Mouse (Mus musculus) forebrain, embryonic 13.5 days (tissue): ENCODE measurements around the gene Hectd4. TPM values are rescaled to one million over a fixed set of nuclear protein-coding genes. Genes with fewer than 3 reads are reported as not detected.
"Not testable (repeated sequence)": the region's sequence is repeated elsewhere in the genome, so short reads cannot be mapped to it uniquely, and the experiment has no call there.

Experiments used
- ATAC-seq: fragments of 200-750 bp; cut with Nextera tagmentation; 2 replicates; pipeline ENCODE4 v1.8.0; 2017
- H3K27ac ChIP-seq: fragments of 300-500 bp; sonication (generic); 2 replicates; pipeline ENCODE4 v1.5.1; 2015; ENCODE audit warnings: inconsistent platforms, mild to moderate bottlenecking, moderate library complexity
- H3K27me3 ChIP-seq: fragments of 300-500 bp; sonication (generic); 2 replicates; pipeline ENCODE4 v1.6.1; 2015; ENCODE audit warnings: mild to moderate bottlenecking, inconsistent platforms
- H3K36me3 ChIP-seq: fragments of 300-500 bp; sonication (generic); 2 replicates; pipeline ENCODE4 v1.6.1; 2015; ENCODE audit warnings: mild to moderate bottlenecking, inconsistent platforms; ENCODE audit not compliant: poor library complexity, severe bottlenecking
- H3K4me1 ChIP-seq: fragments of 300-500 bp; sonication (generic); 2 replicates; pipeline ENCODE4 v1.6.1; 2015; ENCODE audit warnings: inconsistent platforms
- H3K4me2 ChIP-seq: fragments of 300-500 bp; sonication (generic); 2 replicates; pipeline ENCODE4 v1.6.1; 2015; ENCODE audit warnings: inconsistent platforms, mild to moderate bottlenecking, moderate library complexity
- H3K4me3 ChIP-seq: fragments of 300-500 bp; sonication (generic); 2 replicates; pipeline ENCODE4 v1.5.1; 2015; ENCODE audit warnings: mild to moderate bottlenecking, inconsistent platforms
- H3K9ac ChIP-seq: fragments of 300-500 bp; sonication (generic); 2 replicates; pipeline ENCODE4 v1.6.1; 2015; ENCODE audit warnings: mild to moderate bottlenecking, inconsistent platforms
- H3K9me3 ChIP-seq: fragments of 300-500 bp; sonication (generic); replicated peaks from 2 replicates; pipeline ENCODE4 v1.6.1; 2016; ENCODE audit warnings: inconsistent platforms
- WGBS: fragments of 180-500 bp; shearing (Covaris S2); methylation state at CpG from one replicate; pipeline ENCODE4 v1.1.7; 2015; 5-methylcytosine and 5-hydroxymethylcytosine counted together
- polyA plus RNA-seq: library from polyadenylated mRNA; unstranded; fragments of >200 nt; fragmentation: Nextera tagmentation; extraction: Ambion mirVana; gene quantifications from 2 replicates; pipeline ENCODE4 v1.2.1, GENCODE M21; 2015

Hectd4 gene
- polyA plus RNA-seq, 1 experiment from 2014 or later, result 12.6 TPM

GRCm38 (mm10) chr5:121224020-121224419 lies 4.0 kb downstream of the Hectd4 start:
- not testable (repeated sequence) for H3K27me3 ChIP-seq, H3K27ac ChIP-seq, H3K4me2 ChIP-seq, ATAC-seq, H3K36me3 ChIP-seq, H3K4me3 ChIP-seq, H3K9ac ChIP-seq, H3K9me3 ChIP-seq
- WGBS, result 94% methylated on average over 4 of the region's 4 CpGs
- peaks cover 26% of the 10 kb centered on the region for H3K4me1 ChIP-seq

DNA sequence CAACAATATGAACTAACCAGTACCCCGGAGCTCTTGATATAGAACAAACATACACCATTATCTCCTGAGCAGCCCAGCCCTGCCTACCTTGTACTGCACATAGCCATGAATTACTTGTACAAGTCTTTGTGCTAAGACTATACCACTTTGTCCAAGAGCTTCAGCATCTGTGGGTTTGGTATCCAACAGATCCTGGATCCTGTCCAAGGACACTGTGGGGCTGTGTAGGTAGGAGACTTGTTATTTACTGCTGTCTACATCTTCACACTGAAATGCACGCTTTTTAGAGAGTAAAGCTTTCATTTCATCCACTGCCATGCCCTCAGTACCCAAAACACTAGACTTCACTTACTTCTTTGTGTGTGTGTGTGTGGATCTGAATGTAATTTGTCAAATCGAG lies 4.8 kb downstream of the Hectd4 start:
- WGBS, result 76% methylated on average over 3 of the region's 3 CpGs
- no peak overlapping the region for H3K4me2 ChIP-seq
- H3K9me3 ChIP-seq, result no peaks in the 10 kb centered on the region
- no peak for ATAC-seq
- H3K27ac ChIP-seq, result no peak overlapping the region
- no peaks in the 10 kb centered on the region for H3K27me3 ChIP-seq
- peaks cover 24% of the 10 kb centered on the region for H3K4me1 ChIP-seq
- H3K4me3 ChIP-seq, result no peak overlapping the region
- no peaks in the 10 kb centered on the region for H3K36me3 ChIP-seq
- H3K9ac ChIP-seq, result no peak overlapping the region

DNA sequence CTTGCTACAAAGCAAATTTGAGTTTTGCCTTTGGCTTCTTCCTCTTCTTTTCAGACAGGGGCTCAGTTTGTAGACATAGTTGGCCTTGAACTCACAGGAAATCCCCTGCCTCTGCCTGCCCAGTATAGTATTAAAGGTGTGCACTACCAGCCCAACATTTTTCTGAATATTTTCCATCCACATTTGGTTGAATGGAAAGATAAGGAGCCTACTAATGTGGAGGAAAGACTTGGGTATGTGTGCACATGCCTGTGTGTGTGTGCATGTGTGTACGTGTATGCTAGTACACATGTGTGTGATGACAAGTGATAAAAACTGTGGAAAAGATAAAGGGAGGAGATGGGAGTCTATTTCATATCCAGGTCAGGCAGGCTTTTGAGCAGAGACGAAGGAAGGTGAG lies 5.8 kb downstream of the Hectd4 start:
- H3K9me3 ChIP-seq, result no peaks in the 10 kb centered on the region
- no peak overlapping the region for H3K4me2 ChIP-seq
- H3K27me3 ChIP-seq, result no peaks in the 10 kb centered on the region
- no peak overlapping the region for H3K4me3 ChIP-seq
- no peak overlapping the region for H3K9ac ChIP-seq
- no peak for ATAC-seq
- WGBS, result 89% methylated on average over 2 of the region's 2 CpGs
- H3K4me1 ChIP-seq, result peaks cover 23% of the 10 kb centered on the region
- no peak overlapping the region for H3K27ac ChIP-seq
- H3K36me3 ChIP-seq, result no peaks in the 10 kb centered on the region

DNA sequence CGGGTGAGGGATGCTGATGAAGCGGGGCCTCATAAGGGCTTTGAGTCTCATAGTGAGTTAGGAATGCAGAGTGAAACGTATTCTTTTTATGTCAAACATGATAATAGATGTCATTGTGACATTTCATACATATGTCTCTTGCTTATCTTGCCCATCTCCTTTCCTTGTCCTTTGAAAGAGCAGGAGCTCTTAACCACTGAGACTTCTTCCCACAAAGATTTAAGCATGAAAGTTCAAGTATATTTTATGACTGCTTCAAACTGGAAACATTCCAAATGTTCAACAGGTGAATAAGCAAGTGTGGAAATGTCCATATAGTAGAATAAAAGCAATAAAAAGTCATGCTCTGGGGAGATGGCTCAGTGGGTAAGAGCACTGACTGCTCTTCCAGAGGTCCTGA lies 6.4 kb downstream of the Hectd4 start:
- H3K4me2 ChIP-seq, result no peak overlapping the region
- WGBS, result 54% methylated on average over 3 of the region's 3 CpGs
- no peak for ATAC-seq

DNA sequence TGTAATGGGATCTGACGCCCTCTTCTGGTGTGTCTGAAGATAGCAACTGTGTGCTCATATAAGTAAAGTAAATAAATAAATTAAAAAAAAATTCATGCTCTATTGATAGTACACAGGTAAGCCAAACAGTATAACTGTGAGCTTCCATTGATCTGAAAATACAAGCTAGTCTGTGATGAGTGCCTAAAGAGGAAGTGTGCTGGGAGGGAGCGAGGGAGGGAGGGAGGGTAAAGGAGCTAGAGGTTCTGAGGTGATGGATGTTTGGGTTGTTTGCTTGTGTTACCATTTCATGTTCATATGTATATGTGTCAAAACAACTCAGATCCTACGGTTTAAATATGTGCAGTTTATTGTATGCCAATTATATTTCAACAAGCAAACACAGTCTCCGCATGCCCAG lies 6.8 kb downstream of the Hectd4 start:
- no peak for ATAC-seq

More for the DNA sequence above, 6.4 kb downstream of the Hectd4 start:
- Histone ChIP-seq H3K4me1 (peaks cover 21% of the 10 kb centered on the region), H3K36me3 (no peaks in the 10 kb centered on the region), H3K9ac (no peak overlapping the region), H3K4me3 (no peak overlapping the region), H3K27me3 (no peaks in the 10 kb centered on the region), H3K9me3 (no peaks in the 10 kb centered on the region), H3K27ac (no peak overlapping the region)

GRCm38 (mm10) chr5:121227330-121227729 lies 7.3 kb downstream of the Hectd4 start:
- H3K4me1 ChIP-seq, result peaks cover 12% of the 10 kb centered on the region
- not testable (repeated sequence) for ATAC-seq, H3K4me3 ChIP-seq, H3K4me2 ChIP-seq, H3K27me3 ChIP-seq, H3K27ac ChIP-seq, H3K9ac ChIP-seq, H3K9me3 ChIP-seq, H3K36me3 ChIP-seq
- 94% methylated on average over 1 of the region's 1 CpGs for WGBS

More for the DNA sequence above, 6.8 kb downstream of the Hectd4 start:
- no peak overlapping the region for H3K9ac ChIP-seq
- no peak overlapping the region for H3K27ac ChIP-seq
- no peaks in the 10 kb centered on the region for H3K27me3 ChIP-seq
- peaks cover 17% of the 10 kb centered on the region for H3K4me1 ChIP-seq
- 85% methylated on average over 4 of the region's 4 CpGs for WGBS
- no peak overlapping the region for H3K4me3 ChIP-seq
- H3K4me2 ChIP-seq, result no peak overlapping the region
- no peaks in the 10 kb centered on the region for H3K9me3 ChIP-seq
- no peaks in the 10 kb centered on the region for H3K36me3 ChIP-seq

GRCm38 (mm10) chr5:121229182-121229581 lies 9.2 kb downstream of the Hectd4 start:
- H3K4me2 ChIP-seq, result no peak overlapping the region
- ATAC-seq, result no peak
- H3K9me3 ChIP-seq, result no peaks in the 10 kb centered on the region
- no peak overlapping the region for H3K27ac ChIP-seq
- H3K9ac ChIP-seq, result no peak overlapping the region
- WGBS, result 97% methylated on average over 2 of the region's 2 CpGs
- H3K4me1 ChIP-seq, result 0 out of 2 replicates have a peak, but pooled peaks cover 5% of the 10 kb centered on the region
- H3K4me3 ChIP-seq, result no peak overlapping the region
- no peaks in the 10 kb centered on the region for H3K27me3 ChIP-seq
- no peaks in the 10 kb centered on the region for H3K36me3 ChIP-seq

GRCm38 (mm10) chr5:121230811-121231210 lies 10.8 kb downstream of the Hectd4 start:
- no peak for ATAC-seq
- H3K4me1 ChIP-seq, result no peaks in the 10 kb centered on the region
- H3K4me2 ChIP-seq, result no peak overlapping the region
- no peaks in the 10 kb centered on the region for H3K36me3 ChIP-seq
- 0 out of 2 replicates have a peak, but pooled peaks cover 3% of the 10 kb centered on the region for H3K9me3 ChIP-seq
- no peak overlapping the region for H3K9ac ChIP-seq
- H3K27ac ChIP-seq, result no peak overlapping the region
- H3K27me3 ChIP-seq, result no peaks in the 10 kb centered on the region
- no peak overlapping the region for H3K4me3 ChIP-seq
- 91% methylated on average over 9 of the region's 9 CpGs for WGBS

DNA sequence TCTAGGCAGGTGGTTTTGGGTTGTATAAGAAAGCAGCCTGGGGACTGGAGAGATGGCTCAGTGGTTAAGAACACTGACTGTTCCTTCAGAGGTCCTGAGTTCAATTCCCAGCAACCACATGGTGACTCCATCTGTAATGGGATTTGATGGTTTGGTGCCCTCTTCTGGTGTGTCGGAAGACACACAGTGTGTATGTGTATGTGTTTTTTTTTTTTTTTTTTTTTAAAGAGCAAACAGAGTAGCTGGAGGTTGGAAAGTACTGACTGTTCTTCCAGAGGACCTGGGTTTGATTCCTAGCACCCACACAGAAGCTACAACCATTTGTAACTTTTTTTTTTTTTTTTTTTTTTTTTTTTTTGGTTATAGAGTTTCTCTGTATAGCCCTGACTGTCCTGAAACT lies 12.8 kb downstream of the Hectd4 start:
- no peak overlapping the region for H3K4me3 ChIP-seq
- WGBS, result 100% methylated on average over 1 of the region's 1 CpGs
- no peak overlapping the region for H3K9ac ChIP-seq
- no peak overlapping the region for H3K27ac ChIP-seq
- 0 out of 2 replicates have a peak, but pooled peaks cover 2% of the 10 kb centered on the region for H3K4me1 ChIP-seq
- H3K27me3 ChIP-seq, result no peaks in the 10 kb centered on the region
- H3K36me3 ChIP-seq, result no peaks in the 10 kb centered on the region
- ATAC-seq, result no peak
- H3K9me3 ChIP-seq, result 0 out of 2 replicates have a peak, but pooled peaks cover 3% of the 10 kb centered on the region
- H3K4me2 ChIP-seq, result no peak overlapping the region

DNA sequence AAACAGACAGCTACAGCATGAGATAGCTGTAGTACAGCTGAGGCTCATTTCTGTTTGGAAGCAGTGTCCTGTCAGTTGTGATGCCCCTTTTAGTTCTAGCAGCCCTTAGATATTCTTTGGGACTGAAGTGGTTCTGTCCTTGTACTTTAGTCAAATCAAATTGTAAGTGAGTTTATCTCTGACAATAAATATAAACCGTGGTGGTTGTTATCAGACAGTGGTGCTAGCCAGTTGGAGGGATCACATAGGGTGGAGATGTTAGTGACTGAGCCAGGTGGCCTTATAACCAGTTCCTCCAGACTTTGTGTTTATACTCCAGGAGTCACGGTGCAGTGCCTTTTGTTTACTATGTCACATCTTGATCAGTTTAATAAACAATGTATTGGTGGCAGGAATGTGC lies 13.7 kb downstream of the Hectd4 start:
- H3K4me2 ChIP-seq, result no peak overlapping the region
- WGBS, result 91% methylated on average over 2 of the region's 2 CpGs
- no peak overlapping the region for H3K9ac ChIP-seq

GRCm38 (mm10) chr5:121236171-121236570 lies 16.2 kb downstream of the Hectd4 start:
- 85% methylated on average over 5 of the region's 5 CpGs for WGBS
- Histone ChIP-seq H3K27ac (no peak overlapping the region), H3K27me3 (no peaks in the 10 kb centered on the region)

More for the DNA sequence above, 13.7 kb downstream of the Hectd4 start:
- 0 out of 2 replicates have a peak, but pooled peaks cover 2% of the 10 kb centered on the region for H3K4me1 ChIP-seq
- H3K27ac ChIP-seq, result no peak overlapping the region
- no peak overlapping the region for H3K4me3 ChIP-seq
- no peaks in the 10 kb centered on the region for H3K27me3 ChIP-seq
- H3K36me3 ChIP-seq, result no peaks in the 10 kb centered on the region
- ATAC-seq, result no peak
- H3K9me3 ChIP-seq, result 0 out of 2 replicates have a peak, but pooled peaks cover 3% of the 10 kb centered on the region

DNA sequence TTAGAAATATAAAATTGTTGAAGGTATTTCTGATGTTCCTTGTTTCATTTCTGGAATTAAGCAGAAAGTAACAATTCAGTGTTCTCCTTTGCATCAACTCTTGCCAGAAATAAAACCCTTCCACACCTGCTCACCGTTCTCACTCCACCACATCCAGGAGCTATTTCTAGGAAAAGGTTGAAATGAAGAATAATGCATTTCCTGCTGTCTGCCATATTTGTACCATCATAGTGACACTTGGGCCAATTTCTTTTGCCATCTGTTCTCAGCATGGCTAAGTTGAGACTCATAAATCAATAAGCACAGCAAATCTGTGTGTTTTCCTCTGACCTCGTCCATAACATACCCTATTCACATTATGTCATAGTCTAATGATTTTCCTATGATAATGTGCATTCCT lies 18.2 kb downstream of the Hectd4 start:
- Histone ChIP-seq H3K4me2 (no peak overlapping the region), H3K4me3 (no peak overlapping the region), H3K9me3 (0 out of 2 replicates have a peak, but pooled peaks cover 3% of the 10 kb centered on the region), H3K27me3 (no peaks in the 10 kb centered on the region), H3K36me3 (no peaks in the 10 kb centered on the region), H3K27ac (no peak overlapping the region), H3K9ac (no peak overlapping the region), H3K4me1 (0 out of 2 replicates have a peak, but pooled peaks cover 2% of the 10 kb centered on the region)
- 78% methylated on average over 2 of the region's 2 CpGs for WGBS
- ATAC-seq, result no peak

More at GRCm38 (mm10) chr5:121236171-121236570, 16.2 kb downstream of the Hectd4 start:
- no peak overlapping the region for H3K9ac ChIP-seq
- no peak overlapping the region for H3K4me3 ChIP-seq
- 0 out of 2 replicates have a peak, but pooled peaks cover 2% of the 10 kb centered on the region for H3K4me1 ChIP-seq
- H3K36me3 ChIP-seq, result no peaks in the 10 kb centered on the region
- ATAC-seq, result no peak
- 0 out of 2 replicates have a peak, but pooled peaks cover 3% of the 10 kb centered on the region for H3K9me3 ChIP-seq
- H3K4me2 ChIP-seq, result no peak overlapping the region

DNA sequence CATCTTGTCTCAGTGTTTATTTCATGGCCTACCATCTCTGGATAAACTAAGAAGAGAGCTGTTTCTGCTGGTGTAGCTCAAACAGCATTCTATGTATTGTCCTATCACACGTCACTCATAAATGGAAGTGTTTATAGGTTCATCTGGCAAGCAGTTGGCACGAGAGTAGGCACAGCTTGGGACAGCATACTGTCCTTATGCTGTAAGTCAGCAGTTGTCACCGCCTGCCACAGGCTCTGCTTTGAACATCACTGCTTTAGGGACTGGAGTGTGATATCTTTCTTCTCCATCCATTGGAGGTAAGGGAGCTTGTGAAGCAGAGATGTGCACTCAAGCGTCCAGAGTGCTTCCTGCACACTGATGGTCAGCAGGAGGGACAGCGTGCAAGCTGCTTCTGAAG lies 19.8 kb downstream of the Hectd4 start:
- Histone ChIP-seq H3K27ac (peak overlapping the region; percentile 25; the same call in 1 of the 2 replicates), H3K4me2 (no peak overlapping the region; the same call in 1 of the 2 replicates), H3K4me3 (no peak overlapping the region), H3K36me3 (no peaks in the 10 kb centered on the region), H3K4me1 (0 out of 2 replicates have a peak, but pooled peaks cover 2% of the 10 kb centered on the region), H3K27me3 (no peaks in the 10 kb centered on the region), H3K9me3 (0 out of 2 replicates have a peak, but pooled peaks cover under 1% of the 10 kb centered on the region), H3K9ac (no peak overlapping the region)
- ATAC-seq, result peak; percentile 63; the same call in 1 of the 2 replicates
- WGBS, result 73% methylated on average over 5 of the region's 5 CpGs
